Mouse (Mus musculus) natural killer cell, adult 2 months (primary cell): ENCODE results near the gene Pth2.
"Not testable (repeated sequence)": the region's sequence is repeated elsewhere in the genome, so short reads cannot be mapped to it uniquely, and the experiment has no call there.

Experiments
- DNase-seq, 2 experiments: peaks; one replicate each; pipeline ENCODE4 v3.0.0; 2022; ENCODE audit warnings: low spot score in 2 of 2

Gene Pth2

GRCm38 (mm10) chr7:45173772-45174171 is 7.0 kb upstream of the Pth2 start:
- not testable (repeated sequence) for DNase-seq

DNA sequence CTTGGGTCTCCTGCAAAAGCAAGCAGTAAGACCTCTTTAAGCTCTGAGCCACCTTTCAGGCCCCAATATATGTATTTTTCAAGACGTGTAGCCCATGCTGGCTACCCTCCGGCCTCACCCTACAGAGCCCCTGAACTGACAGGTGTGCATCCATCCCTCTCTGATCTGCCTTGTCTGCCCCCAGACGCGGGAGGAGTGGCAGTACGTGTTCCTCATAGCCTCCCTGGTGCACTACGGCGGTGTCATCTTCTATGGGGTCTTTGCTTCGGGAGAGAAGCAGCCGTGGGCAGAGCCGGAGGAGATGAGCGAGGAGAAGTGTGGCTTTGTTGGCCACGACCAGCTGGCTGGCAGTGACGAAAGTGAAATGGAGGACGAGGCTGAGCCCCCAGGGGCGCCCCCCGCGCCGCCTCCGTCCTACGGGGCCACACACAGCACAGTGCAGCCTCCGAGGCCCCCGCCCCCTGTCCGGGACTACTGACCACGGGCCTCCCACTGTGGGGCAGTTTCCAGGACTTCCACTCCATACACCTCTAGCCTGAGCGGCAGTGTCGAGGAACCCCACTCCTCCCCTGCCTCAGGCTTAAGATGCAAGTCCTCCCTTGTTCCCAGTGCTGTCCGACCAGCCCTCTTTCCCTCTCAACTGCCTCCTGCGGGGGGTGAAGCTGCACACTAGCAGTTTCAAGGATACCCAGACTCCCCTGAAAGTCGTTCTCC is 6.1 kb upstream of the Pth2 start:
- no peak for DNase-seq

DNA sequence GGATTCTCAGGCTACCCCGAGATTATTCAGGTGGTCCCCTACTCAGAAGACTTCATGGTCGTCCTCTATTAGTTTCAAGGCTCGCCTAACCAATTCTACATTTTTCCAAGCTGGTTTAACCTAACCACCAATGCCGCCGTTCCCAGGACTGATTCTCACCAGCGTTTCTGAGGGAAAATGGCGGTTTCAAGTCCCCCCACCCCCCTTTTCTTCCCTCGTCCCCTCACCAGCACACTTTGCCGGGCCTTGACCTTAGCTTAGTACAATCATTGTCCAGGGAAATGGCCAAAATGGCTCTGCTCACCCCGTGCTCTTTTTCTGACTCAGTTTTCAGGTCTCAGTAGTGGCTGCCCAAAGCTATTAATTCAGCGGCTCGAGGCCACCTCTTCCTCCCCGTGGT is 5.4 kb upstream of the Pth2 start:
- DNase-seq: no peak

DNA sequence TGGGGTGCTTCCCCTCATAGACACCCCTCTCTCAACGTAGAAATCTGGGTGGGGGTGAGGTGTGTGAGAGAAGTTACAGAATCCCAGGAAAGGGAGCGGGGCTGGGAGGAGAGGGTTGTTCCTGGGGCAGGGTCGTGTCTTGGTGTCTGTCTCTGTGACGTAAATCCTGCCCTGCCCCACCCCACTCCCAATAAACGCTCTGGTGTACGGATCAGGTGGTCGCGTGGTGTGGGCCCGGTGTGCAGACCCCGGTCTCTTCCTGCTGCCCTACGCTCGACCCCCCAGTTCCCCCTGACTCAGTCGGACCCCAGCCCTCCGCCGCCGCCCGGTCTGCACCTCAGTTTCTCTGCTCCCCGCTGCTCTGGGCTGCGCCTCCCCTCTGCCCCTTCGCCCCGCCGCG is 4.9 kb upstream of the Pth2 start:
- DNase-seq: no peak

GRCm38 (mm10) chr7:45176356-45176755 is 4.4 kb upstream of the Pth2 start:
- DNase-seq: no peak

- DNase-seq: no peak
Observed at GRCm38 (mm10) chr7:45178550-45178949, 2.2 kb upstream of the Pth2 start.

DNA sequence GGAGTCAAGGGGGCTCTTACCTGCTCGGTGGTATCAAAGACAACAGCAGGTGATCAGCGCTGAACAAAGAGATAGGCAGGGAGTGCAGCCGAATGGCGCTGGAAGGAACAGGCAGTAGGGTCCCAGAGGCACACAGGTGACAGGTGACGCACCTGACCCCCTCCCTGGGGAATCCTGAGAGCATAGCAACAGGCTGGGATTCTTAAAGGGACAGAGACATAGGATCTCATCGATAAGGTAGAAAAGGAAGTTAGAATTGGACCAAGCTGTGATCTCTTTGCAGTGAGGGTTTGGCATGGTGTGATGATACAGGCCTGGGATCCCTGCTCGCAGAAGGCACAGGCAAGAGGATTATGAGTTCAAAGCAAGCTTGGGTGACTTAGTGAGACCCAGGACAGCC is 1.3 kb upstream of the Pth2 start, which contains the start of gene Gfy:
Gene Gfy (minus strand): TSS at position 101 of the 400 bp plus-strand sequence.
- no peak for DNase-seq

GRCm38 (mm10) chr7:45181540-45181939 is 745 bp downstream of the Pth2 start:
- no peak for DNase-seq

GRCm38 (mm10) chr7:45182199-45182601 is 1.4 kb downstream of the Pth2 start:
- peak; percentile 63 to 83 for DNase-seq

- DNase-seq: no peak
Observed at GRCm38 (mm10) chr7:45182606-45183005, 1.8 kb downstream of the Pth2 start.

- no peak for DNase-seq
Observed at GRCm38 (mm10) chr7:45183672-45184071, 2.9 kb downstream of the Pth2 start.

- no peak for DNase-seq
Observed at GRCm38 (mm10) chr7:45185921-45186320, 5.1 kb downstream of the Pth2 start.

- DNase-seq: no peak
Observed at GRCm38 (mm10) chr7:45189600-45189999, 8.8 kb downstream of the Pth2 start.

DNA sequence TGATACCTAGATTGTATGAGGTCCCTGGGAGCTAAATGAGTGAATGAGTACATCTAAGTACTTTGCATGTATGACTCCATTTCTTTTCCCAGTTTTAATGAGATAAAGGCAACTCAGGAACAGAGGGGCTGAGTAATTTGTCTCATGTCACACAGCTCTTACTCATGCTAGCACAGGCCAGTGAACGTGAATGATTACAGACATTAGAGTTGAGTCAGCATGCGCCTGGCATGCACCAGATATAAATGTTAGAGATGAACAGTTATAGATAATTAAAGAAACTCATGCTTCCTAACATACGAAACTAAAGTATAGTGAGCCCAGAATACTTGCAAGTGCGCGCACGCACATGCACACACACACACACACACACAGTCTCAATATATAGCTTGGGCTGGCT is 9.4 kb downstream of the Pth2 start:
- DNase-seq: no peak

DNA sequence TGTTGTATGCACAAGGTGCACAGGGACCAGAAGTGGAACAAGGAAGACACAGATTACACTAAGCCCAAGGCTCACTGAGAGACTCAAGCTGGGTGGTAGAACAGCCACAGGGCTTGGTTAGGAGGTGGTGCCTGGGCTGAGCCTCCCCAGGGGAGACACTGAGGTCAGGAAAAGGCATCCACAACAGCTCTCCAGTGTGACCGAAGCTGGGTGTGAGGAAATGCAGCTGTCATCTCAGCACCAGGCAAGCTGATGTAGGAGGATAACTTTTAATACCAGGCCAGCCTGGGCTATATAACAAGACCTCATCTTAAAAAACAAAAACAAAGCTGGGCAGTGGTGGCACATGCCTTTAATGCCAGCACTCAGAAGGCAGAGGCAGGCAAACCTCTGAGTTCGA is 10.4 kb downstream of the Pth2 start:
- DNase-seq: no peak

DNA sequence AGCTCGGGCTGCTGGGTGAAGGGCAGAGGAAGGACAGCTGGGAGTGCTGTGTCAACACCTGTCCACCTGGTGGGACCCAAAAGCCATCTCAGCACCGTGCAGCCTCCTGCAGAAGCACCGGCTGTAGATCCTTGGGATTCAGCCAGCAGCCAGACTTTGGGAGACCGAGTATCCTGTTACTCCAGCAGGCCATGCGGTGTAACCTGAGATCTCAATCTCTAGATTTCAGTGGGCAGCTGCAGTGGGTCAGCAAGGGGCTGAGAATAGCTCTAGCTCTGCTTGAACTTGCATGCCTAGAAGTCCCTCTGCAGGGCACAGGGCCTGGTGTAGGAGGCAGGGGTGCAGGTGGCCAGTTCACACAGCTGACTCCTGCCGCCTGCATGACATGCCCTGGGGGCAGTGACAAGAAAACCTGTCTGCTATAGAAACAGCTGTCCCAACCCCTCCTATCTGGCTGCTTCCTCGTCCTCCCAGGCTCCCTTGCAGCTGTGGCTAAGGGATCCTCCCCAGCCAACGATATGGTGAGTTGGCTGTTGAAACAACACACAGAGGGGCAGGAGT is 11.1 kb downstream of the Pth2 start:
- no peak for DNase-seq

DNA sequence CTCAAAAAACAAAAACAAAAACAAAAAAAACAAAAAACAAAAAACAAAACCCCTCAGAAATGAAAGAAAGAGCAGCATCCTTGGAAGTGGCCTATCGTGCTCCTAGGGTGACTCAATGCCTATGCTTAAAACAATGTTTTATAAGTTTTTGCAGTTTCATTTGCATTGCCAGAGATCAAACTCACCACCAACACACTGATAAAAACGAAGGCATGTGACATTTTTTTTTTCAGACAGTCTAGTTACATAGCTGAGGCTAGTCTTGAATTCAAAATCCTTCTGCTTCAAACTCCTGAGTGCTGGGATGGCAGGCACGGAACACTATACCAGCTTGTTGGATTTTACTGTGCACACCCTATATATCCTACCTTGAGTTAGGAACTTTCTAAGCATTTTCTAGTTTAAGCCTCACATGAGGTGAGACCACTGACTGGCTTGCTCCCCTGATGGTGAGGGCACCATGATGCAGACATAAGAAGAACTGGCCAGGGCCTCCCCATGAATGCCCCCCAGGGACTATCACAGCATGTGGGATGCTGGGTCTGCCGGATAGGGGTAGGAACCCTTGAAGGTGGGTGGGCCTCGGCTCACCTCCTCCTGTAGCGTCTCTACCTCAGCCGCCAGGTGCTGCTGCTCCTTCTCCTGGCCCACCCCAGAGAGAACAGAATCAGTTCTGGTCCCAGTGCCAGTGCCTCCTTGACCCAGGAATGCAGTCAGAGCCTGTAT is 12.0 kb downstream of the Pth2 start:
- no peak for DNase-seq

GRCm38 (mm10) chr7:45193406-45193805 is 12.6 kb downstream of the Pth2 start:
- DNase-seq: no peak

GRCm38 (mm10) chr7:45193871-45194785 is 13.3 kb downstream of the Pth2 start:
- DNase-seq: no peak

- DNase-seq: no peak
Observed at GRCm38 (mm10) chr7:45195341-45196175, 14.8 kb downstream of the Pth2 start.

- no peak for DNase-seq
Observed at GRCm38 (mm10) chr7:45196176-45196535, 15.4 kb downstream of the Pth2 start.
